Mouse (Mus musculus) cerebellum, adult 2 months (tissue): ENCODE results near the gene Kcnj4. TPM values are rescaled to one million over a fixed set of nuclear protein-coding genes. Genes with fewer than 3 reads are reported as not detected.
A peak's percentile ranks its signal among the peaks of the same experiment; 100 is the strongest.
"Not testable (repeated sequence)": the region's sequence is repeated elsewhere in the genome, so short reads cannot be mapped to it uniquely, and the experiment has no call there.

Experiments used
- DNase-seq, 2 experiments: peaks; one replicate each; pipeline ENCODE4 v3.0.0; 2021
- H3K27ac ChIP-seq: fragments of 200-500 bp; 2 replicates; pipeline ENCODE4 v1.5.1; 2012; ENCODE audit warnings: low read length, control low read depth, inconsistent platforms; ENCODE audit not compliant: insufficient read depth
- H3K27me3 ChIP-seq: fragments of 200-500 bp; 2 replicates; pipeline ENCODE4 v1.6.1; 2012; ENCODE audit warnings: inconsistent platforms, mild to moderate bottlenecking, low read length, moderate library complexity; ENCODE audit not compliant: control insufficient read depth, insufficient read depth
- H3K4me1 ChIP-seq: fragments of 200-500 bp; 2 replicates; pipeline ENCODE4 v1.6.1; 2011; ENCODE audit warnings: low read length; ENCODE audit not compliant: control insufficient read depth, insufficient read depth
- H3K4me3 ChIP-seq: fragments of 200-500 bp; replicated peaks from 2 replicates; pipeline ENCODE3; 2011; ENCODE audit warnings: mild to moderate bottlenecking, low read depth, low read length, control low read depth; ENCODE audit not compliant: insufficient read depth
- CTCF ChIP-seq: fragments of 200-500 bp; IDR thresholded peaks from 2 replicates; pipeline ENCODE4 v1.5.1; 2011; ENCODE audit warnings: low read depth, mild to moderate bottlenecking, control low read depth, low read length, moderate library complexity, borderline replicate concordance; ENCODE audit not compliant: insufficient read depth
- POLR2A ChIP-seq: fragments of 200-500 bp; IDR thresholded peaks from 2 replicates; pipeline ENCODE4 v1.6.1; 2011; ENCODE audit warnings: low read length, control low read depth, borderline replicate concordance; ENCODE audit not compliant: insufficient read depth
- WGBS: fragments of 180-500 bp; shearing (Covaris S2); methylation state at CpG from one replicate; pipeline ENCODE4 v1.1.7; 2018; 5-methylcytosine and 5-hydroxymethylcytosine counted together
- polyA plus RNA-seq: library from polyadenylated mRNA; depleted of rRNA; stranded (reverse); fragments of >200 nt; gene quantifications from 2 replicates; pipeline ENCODE4 v1.2.3, GENCODE M21; 2012

Kcnj4 gene
- polyA plus RNA-seq, 1 experiment: 1.5 TPM

DNA sequence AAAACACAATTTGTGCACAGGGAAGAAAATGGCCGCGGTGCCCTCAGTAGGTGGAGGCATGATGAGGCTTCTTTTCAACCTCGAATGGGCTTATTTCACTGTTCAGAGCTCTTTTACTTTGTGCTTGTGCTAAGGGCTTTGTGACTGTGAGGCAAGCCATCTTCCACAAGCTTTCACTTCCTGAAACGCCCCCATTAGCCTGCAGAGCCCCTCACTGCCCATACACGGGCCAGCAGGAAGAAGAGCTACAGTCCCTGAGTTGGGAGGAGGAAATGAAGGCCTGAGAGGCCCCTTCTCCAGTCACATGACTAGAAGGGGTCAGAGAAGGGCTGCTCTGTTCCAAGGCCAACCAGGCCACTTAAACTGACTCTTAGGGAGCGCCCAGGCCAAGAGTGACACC lies 48.5 kb downstream of the Kcnj4 start:
- Histone ChIP-seq H3K4me1 (no peaks in the 10 kb centered on the region), H3K27me3 (no peaks in the 10 kb centered on the region), H3K4me3 (no peak overlapping the region), H3K27ac (no peak overlapping the region)
- 88% methylated on average over 6 of the region's 6 CpGs for WGBS
- DNase-seq: no peak
- TF ChIP-seq CTCF: no peak
- TF ChIP-seq POLR2A: no peak

DNA sequence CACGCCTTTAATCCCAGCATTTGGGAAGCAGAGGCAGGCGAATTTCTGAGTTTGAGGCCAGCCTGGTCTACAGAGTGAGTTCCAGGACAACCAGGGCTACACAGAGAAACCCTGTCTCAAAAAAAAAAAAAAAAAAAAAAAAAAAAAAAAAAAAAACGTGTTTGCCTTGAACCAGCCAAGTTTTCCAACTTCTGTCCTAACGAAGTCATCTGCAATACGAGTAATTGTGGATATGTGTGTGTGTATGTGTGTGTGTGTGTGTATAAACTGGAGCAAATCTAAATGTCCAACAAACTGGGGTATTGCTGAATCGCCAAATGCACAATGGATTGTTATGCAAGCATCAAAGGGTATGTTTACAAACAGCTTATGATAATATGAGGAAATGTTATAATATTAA lies 48.9 kb downstream of the Kcnj4 start:
- not testable (repeated sequence) for H3K4me1 ChIP-seq, H3K27me3 ChIP-seq, H3K27ac ChIP-seq, DNase-seq, H3K4me3 ChIP-seq
- 57% methylated on average over 6 of the region's 6 CpGs for WGBS

- TF ChIP-seq POLR2A (no peak), CTCF (no peak)
- WGBS: 3% methylated on average over 24 of the region's 24 CpGs
- no peak within 1 kb of the TSS for H3K27ac ChIP-seq
- peak in 1 of 2 experiments; percentile 44 for DNase-seq
- H3K4me1 ChIP-seq: no peaks in the 10 kb centered on the region
- H3K4me3 ChIP-seq: peak within 1 kb of the TSS; percentile 24
- H3K27me3 ChIP-seq: no peaks in the 10 kb centered on the region
These were observed 49.8 kb downstream of the Kcnj4 start, which contains the start of gene Csnk1e for GRCm38 (mm10) chr15:79455106-79455810. Csnk1e (minus strand) TSS chr15:79455566.

DNA sequence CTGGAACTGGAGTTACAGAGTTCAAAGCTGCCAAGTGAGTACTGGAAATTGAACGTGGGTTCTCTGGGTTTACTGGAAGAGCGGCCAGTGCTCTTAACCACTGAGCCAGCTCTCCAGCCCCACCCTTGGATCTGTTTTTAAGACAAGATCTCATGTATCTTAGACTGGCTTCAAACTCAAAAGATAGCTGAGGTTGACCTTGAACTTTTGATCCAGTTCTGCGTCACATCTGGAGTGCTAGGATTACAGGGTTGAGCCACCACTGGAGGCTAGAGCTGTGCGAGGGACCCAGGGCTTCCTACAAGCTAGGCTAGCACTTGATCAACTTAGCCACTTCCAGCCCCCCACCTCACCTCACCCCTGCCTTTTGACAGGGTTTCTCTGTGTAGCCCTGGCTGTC lies 51.2 kb downstream of the Kcnj4 start:
- no peaks in the 10 kb centered on the region for H3K27me3 ChIP-seq
- 91% methylated on average over 4 of the region's 4 CpGs for WGBS
- no peak for DNase-seq
- no peaks in the 10 kb centered on the region for H3K4me1 ChIP-seq
- no peak for TF ChIP-seq POLR2A
- no peak for TF ChIP-seq CTCF
- H3K27ac ChIP-seq: no peak overlapping the region
- no peak overlapping the region for H3K4me3 ChIP-seq

DNA sequence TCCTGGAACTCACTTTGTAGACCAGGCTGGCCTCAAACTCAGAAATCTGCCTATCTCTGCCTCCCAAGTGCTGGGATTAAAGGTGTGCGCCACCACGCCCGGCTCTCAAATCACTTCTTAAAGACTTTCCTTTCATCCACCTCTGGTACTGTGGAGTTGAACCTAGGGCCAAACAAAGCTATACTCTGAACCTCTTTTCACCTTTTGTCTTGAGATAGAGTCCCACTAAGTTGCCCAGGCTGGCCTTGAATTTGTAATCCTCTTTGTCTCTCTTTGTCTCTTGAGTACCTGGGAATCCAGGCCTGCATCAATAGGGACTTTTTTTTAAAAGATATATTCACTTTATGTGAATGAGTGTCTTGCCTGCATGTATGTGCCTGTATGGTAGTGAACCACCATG lies 57.0 kb downstream of the Kcnj4 start:
- WGBS: 96% methylated on average over 3 of the region's 3 CpGs
- DNase-seq: no peak
- no peaks in the 10 kb centered on the region for H3K27me3 ChIP-seq
- H3K27ac ChIP-seq: no peak overlapping the region
- H3K4me3 ChIP-seq: no peak overlapping the region
- peaks cover 3% of the 10 kb centered on the region for H3K4me1 ChIP-seq
- TF ChIP-seq CTCF (no peak), POLR2A (no peak)

DNA sequence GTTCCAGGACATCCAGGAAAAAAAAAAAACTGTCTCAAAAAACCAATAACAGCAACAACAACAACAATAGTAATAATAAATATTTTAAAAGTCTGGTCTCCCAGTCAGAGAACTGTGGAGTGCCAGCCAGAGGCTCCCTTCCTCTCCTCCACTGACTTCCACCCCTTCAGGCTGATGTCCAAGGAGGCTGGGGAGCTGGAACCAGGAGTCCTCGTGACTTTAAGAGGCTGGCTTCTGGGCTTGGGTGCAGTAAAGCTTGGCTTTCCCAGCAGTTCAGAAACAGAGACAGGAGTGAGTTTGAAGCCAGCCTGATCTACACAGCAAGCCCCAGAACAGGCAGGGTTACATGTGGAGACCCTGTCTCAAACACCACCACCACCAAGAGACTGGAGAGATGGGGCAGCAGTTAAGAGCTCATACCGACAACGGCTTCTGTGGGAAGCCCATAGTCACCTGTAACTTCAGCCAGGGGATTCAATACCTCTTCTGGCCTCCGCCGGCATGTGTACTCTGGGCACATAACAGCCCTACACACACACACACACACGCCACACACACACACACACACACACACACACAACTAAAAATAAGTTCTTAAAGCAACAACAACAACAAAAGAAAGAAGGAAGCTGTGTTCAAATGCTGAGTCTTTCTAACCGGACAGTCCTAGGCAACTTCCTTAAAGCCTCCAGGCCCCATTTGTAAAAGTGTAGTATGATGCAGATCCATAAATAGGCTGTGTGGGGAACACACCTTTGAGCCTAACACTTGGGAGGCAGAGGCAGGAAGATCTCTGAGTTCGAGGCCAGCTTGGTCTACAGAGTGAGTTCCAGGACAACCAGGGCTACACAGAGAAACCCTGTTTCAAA lies 59.0 kb downstream of the Kcnj4 start:
- H3K4me3 ChIP-seq: no peak overlapping the region
- no peak overlapping the region for H3K27ac ChIP-seq
- WGBS: 80% methylated on average over 8 of the region's 8 CpGs
- no peaks in the 10 kb centered on the region for H3K27me3 ChIP-seq
- TF ChIP-seq CTCF: no peak
- no peak for TF ChIP-seq POLR2A
- no peak for DNase-seq
- peaks cover 11% of the 10 kb centered on the region for H3K4me1 ChIP-seq

DNA sequence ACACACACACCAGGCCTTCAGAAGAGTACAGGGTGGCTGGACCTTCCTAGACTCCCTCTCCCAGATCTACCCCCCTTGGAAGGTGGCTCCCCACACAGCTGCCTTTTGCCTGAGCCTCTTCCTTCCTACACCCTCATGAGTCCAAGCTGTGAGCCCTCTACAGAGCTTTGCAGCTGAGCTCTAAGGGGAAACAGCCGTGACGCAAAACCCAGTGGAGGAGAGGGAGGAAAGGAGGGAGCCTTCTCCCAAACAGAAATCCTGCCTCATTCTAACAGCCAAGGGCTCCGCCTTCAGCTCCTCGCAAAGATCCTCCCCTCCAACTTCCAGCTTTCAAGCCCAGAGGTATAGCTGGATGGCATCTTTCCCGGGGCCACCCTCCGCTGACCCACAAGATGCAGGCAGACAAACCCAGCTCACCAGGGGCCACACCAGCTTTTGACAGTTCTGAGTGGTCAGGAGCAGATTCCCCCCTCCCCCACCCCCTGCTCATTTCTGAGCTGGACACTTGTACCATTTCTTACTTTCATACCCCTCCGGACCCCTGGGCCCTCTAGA lies 61.1 kb downstream of the Kcnj4 start:
- Histone ChIP-seq H3K4me3 (no peak overlapping the region), H3K27me3 (no peaks in the 10 kb centered on the region), H3K4me1 (peaks cover 19% of the 10 kb centered on the region), H3K27ac (no peak overlapping the region)
- TF ChIP-seq CTCF (no peak), POLR2A (no peak)
- DNase-seq: no peak
- WGBS: 79% methylated on average over 7 of the region's 7 CpGs
